Comparison of ENCODE assay signal across 19 mouse cellular contexts in genomic region chr5:133833217-133833616, GRCm38 (mm10).
DNase-seq lines count a peak whose midpoint lies in the region; ATAC-seq lines count a peak whose summit lies in the region.
"Had no signal": no experiment of that assay in that cellular context is flagged by ENCODE, and none has a peak within 500 bp of the region (broad histone marks: within the 10 kb centered on the region; RNA-seq: fewer than 3 reads in every experiment).

No protein-coding gene starts in this region.

- DNase-seq in heart, adult 11 months, result peak; percentile 60
- peak; percentile 81 for DNase-seq in midbrain, embryonic 11.5 days (ENCODE audit: low spot score, missing footprints)
- DNase-seq in midbrain, embryonic 10.5 days (ENCODE audit: low spot score), result no peak
- DNase-seq: adrenal gland, adult 2 months; adrenal gland, adult 8-10 months; adrenal gland, postnatal 10 days; adrenal gland, postnatal 14 days; adrenal gland, postnatal 25 days; adrenal gland, postnatal 36 days; B cell, adult 2 months; cerebellum, adult 11 months; cerebellum, adult 11-12 months; cerebellum, adult 18-20 months had no signal

- H3K36me3 ChIP-seq in heart, embryonic 11.5 days (ENCODE audit: control insufficient read depth, insufficient read depth, low read length), result no peaks in the 10 kb centered on the region
- H3K36me3 ChIP-seq in midbrain, embryonic 11.5 days (ENCODE audit: control insufficient read depth, insufficient read depth, low read length), result no peaks in the 10 kb centered on the region
- H3K36me3 ChIP-seq in midbrain, embryonic 10.5 days, result no peaks in the 10 kb centered on the region
- H3K36me3 ChIP-seq: G1E had no signal

- no peak overlapping the region for H3K9ac ChIP-seq in heart, embryonic 11.5 days (ENCODE audit: low read depth, low read length)
- no peak overlapping the region for H3K9ac ChIP-seq in midbrain, embryonic 11.5 days (ENCODE audit: low read length)

- WGBS in heart, embryonic 11.5 days (ENCODE audit: insufficient replicate concordance), result 84% methylated on average over 7 of the region's 7 CpGs
- WGBS in midbrain, embryonic 11.5 days, result 92% methylated on average over 7 of the region's 7 CpGs
- WGBS in midbrain, embryonic 10.5 days, result 92% methylated on average over 7 of the region's 7 CpGs

- no peaks in the 10 kb centered on the region for H3K4me1 ChIP-seq in heart, embryonic 11.5 days (ENCODE audit: control insufficient read depth, insufficient read depth, low read length)
- no peaks in the 10 kb centered on the region for H3K4me1 ChIP-seq in midbrain, embryonic 11.5 days (ENCODE audit: control insufficient read depth, insufficient read depth, low read length)
- H3K4me1 ChIP-seq in midbrain, embryonic 10.5 days, result no peaks in the 10 kb centered on the region

- no peaks in the 10 kb centered on the region for H3K9me3 ChIP-seq in heart, embryonic 11.5 days (replicated peaks; ENCODE audit: control insufficient read depth, low read length)
- no peaks in the 10 kb centered on the region for H3K9me3 ChIP-seq in midbrain, embryonic 11.5 days (ENCODE audit: control insufficient read depth, low read length)
- no peaks in the 10 kb centered on the region for H3K9me3 ChIP-seq in midbrain, embryonic 10.5 days (replicated peaks)

- no peak for ATAC-seq in heart, embryonic 11.5 days (replicated peaks; ENCODE audit: insufficient number of reproducible peaks, low FRiP score, low TSS enrichment)
- no peak for ATAC-seq in midbrain, embryonic 11.5 days (ENCODE audit: low FRiP score)
- ATAC-seq: activated CD4-positive, CD25-positive, alpha-beta regulatory T cell, adult 4 months; CD4-positive, CD25-positive, alpha-beta regulatory T cell, adult 4 months; Patski had no signal

- no peaks in the 10 kb centered on the region for H3K27me3 ChIP-seq in heart, embryonic 11.5 days (ENCODE audit: control insufficient read depth, insufficient read depth, low read length)
- H3K27me3 ChIP-seq in midbrain, embryonic 11.5 days (ENCODE audit: control insufficient read depth, insufficient read depth, low read length), result no peaks in the 10 kb centered on the region
- H3K27me3 ChIP-seq in midbrain, embryonic 10.5 days (ENCODE audit: low read depth, poor library complexity, severe bottlenecking), result no peaks in the 10 kb centered on the region
- H3K27me3 ChIP-seq: CH12.LX, Patski had no signal

- H3K27ac ChIP-seq in heart, embryonic 11.5 days (ENCODE audit: low read depth, low read length), result no peak overlapping the region
- H3K27ac ChIP-seq in midbrain, embryonic 11.5 days (ENCODE audit: low read depth, low read length), result no peak overlapping the region
- H3K27ac ChIP-seq in midbrain, embryonic 10.5 days (replicated peaks), result no peak overlapping the region

- no peak overlapping the region for H3K4me2 ChIP-seq in heart, embryonic 11.5 days
- H3K4me2 ChIP-seq in midbrain, embryonic 11.5 days, result no peak overlapping the region

- no peak overlapping the region for H3K4me3 ChIP-seq in heart, embryonic 11.5 days (ENCODE audit: low read depth, low read length)
- no peak overlapping the region for H3K4me3 ChIP-seq in midbrain, embryonic 11.5 days (ENCODE audit: low read depth, low read length)
- no peak overlapping the region for H3K4me3 ChIP-seq in midbrain, embryonic 10.5 days
